Mouse (Mus musculus) lung, postnatal 0 days (tissue): ENCODE results near the gene M1ap. TPM values are rescaled to one million over a fixed set of nuclear protein-coding genes. Genes with fewer than 3 reads are reported as not detected.
A peak's percentile ranks its signal among the peaks of the same experiment; 100 is the strongest.

Experiments used
- ATAC-seq: fragments of 200-750 bp; cut with Nextera tagmentation; 2 replicates; pipeline ENCODE4 v1.8.0; 2017; ENCODE audit warnings: moderate library complexity
- DNase-seq: peaks from one replicate; pipeline ENCODE4 v3.0.0-alpha.2; 2016; ENCODE audit warnings: low spot score
- H3K27ac ChIP-seq: fragments of 300-500 bp; sonication (generic); 2 replicates; pipeline ENCODE4 v1.5.1; 2014; ENCODE audit warnings: antibody characterized with exemption, mild to moderate bottlenecking, low read length, mixed read lengths
- H3K27me3 ChIP-seq: fragments of 300-500 bp; sonication (generic); replicated peaks from 2 replicates; pipeline ENCODE4 v1.6.1; 2014; ENCODE audit warnings: low read length, mixed read lengths; ENCODE audit not compliant: insufficient read depth
- H3K36me3 ChIP-seq: fragments of 300-500 bp; sonication (generic); 2 replicates; pipeline ENCODE4 v1.6.1; 2014; ENCODE audit warnings: low read length, mixed read lengths; ENCODE audit not compliant: insufficient read depth
- H3K4me1 ChIP-seq: fragments of 300-500 bp; sonication (generic); 2 replicates; pipeline ENCODE4 v1.6.1; 2014; ENCODE audit warnings: antibody characterized with exemption, low read depth, low read length, mixed read lengths; ENCODE audit not compliant: insufficient read depth
- H3K4me2 ChIP-seq: fragments of 300-500 bp; sonication (generic); replicated peaks from 2 replicates; pipeline ENCODE4 v1.6.1; 2014; ENCODE audit warnings: low read depth, mild to moderate bottlenecking, low read length, moderate library complexity, mixed read lengths
- H3K4me3 ChIP-seq: fragments of 300-500 bp; sonication (generic); 2 replicates; pipeline ENCODE4 v1.5.1; 2014; ENCODE audit warnings: low read depth, low read length
- H3K9ac ChIP-seq: fragments of 300-500 bp; sonication (generic); replicated peaks from 2 replicates; pipeline ENCODE4 v1.6.1; 2014; ENCODE audit warnings: low read depth, mild to moderate bottlenecking
- H3K9me3 ChIP-seq: fragments of 300-500 bp; sonication (generic); 2 replicates; pipeline ENCODE4 v1.6.1; 2016; ENCODE audit warnings: low read length, mixed read lengths
- CTCF ChIP-seq: IDR thresholded peaks from 2 replicates; pipeline ENCODE4 v1.5.1; 2016; ENCODE audit warnings: antibody characterized with exemption, mild to moderate bottlenecking
- EP300 ChIP-seq: IDR thresholded peaks from 2 replicates; pipeline ENCODE4 v1.6.1; 2016; ENCODE audit warnings: antibody characterized with exemption, mild to moderate bottlenecking, control low read depth
- WGBS: fragments of 180-500 bp; shearing (Covaris S2); extraction: QIAGEN DNeasy Blood & Tissue Kit; methylation state at CpG from one replicate; pipeline ENCODE4 v1.1.7; 2014; 5-methylcytosine and 5-hydroxymethylcytosine counted together
- polyA plus RNA-seq: library from polyadenylated mRNA; unstranded; fragments of >200 nt; fragmentation: Nextera tagmentation; extraction: Ambion mirVana; gene quantifications from 2 replicates; pipeline ENCODE4 v1.2.1, GENCODE M21; 2015

M1ap gene
- polyA plus RNA-seq, 1 experiment from 2014 or later: 1.8 TPM

DNA sequence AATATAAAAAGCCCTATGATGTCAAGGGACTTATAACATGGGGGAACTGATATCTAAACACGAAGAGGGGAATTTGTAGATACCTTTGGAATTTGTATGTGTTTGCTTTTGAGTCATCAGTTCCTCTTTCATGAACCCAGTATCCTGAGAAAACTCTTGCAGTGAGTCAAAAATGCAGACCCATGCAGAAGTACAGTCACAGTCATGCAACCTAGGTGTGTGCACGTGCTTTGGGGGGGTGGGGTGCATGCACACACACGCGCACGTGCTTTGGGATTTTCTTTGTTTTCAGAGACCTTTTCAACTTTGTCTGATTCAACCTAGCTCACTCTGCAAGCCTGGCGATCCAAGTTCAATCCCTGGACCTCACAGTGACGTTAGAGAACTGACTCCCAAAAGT is 47.7 kb downstream of the M1ap start:
- DNase-seq (no peak), ATAC-seq (no peak)
- no peak for TF ChIP-seq CTCF
- TF ChIP-seq EP300: no peak
- Histone ChIP-seq H3K4me2 (no peak overlapping the region), H3K27ac (no peak overlapping the region), H3K4me1 (no peaks in the 10 kb centered on the region), H3K9me3 (no peaks in the 10 kb centered on the region), H3K36me3 (no peaks in the 10 kb centered on the region), H3K4me3 (no peak overlapping the region), H3K9ac (no peak overlapping the region), H3K27me3 (no peaks in the 10 kb centered on the region)
- 71% methylated on average over 7 of the region's 7 CpGs for WGBS

DNA sequence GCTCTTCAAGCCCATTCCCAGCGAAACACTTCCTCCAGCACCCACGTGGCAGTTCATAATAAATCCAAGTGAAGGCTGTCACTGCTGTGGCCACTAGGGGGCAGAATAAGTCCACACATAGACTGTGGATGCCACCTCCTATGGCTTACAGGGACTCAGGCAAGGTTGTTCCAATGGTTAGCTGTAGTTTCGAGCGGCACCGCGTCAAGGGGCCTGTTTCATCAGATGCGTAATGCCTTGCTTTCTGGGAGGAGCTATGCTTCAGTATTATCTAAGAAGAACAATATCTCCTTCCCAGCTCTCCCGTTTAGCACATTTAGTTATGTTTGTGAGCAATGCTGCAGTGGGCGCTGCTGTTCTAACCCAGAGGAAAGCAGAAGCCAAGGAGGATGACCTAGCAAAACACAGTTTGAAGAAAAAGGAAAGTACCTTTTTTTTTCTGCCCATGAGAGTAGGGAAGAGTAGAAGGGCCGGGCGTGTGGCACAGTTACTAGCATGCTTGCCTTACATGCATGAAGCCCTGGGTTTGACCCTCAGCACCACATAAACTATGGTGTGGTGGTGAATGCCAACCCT is 50.1 kb downstream of the M1ap start:
- no peaks in the 10 kb centered on the region for H3K9me3 ChIP-seq
- ATAC-seq: peak; percentile 98

GRCm38 (mm10) chr6:82997511-82998102 is 50.9 kb downstream of the M1ap start:
- H3K36me3 ChIP-seq: no peaks in the 10 kb centered on the region
- peak overlapping the region; percentile 57 for H3K27ac ChIP-seq
- H3K27me3 ChIP-seq: no peaks in the 10 kb centered on the region
- no peak overlapping the region for H3K4me2 ChIP-seq
- WGBS: 52% methylated on average over 7 of the region's 7 CpGs
- DNase-seq: peak; percentile 65
- H3K4me3 ChIP-seq: no peak overlapping the region
- H3K9ac ChIP-seq: no peak overlapping the region
- TF ChIP-seq EP300: no peak
- TF ChIP-seq CTCF: no peak
- no peaks in the 10 kb centered on the region for H3K4me1 ChIP-seq
- ATAC-seq: peak; percentile 37
- no peaks in the 10 kb centered on the region for H3K9me3 ChIP-seq

More for the DNA sequence above, 50.1 kb downstream of the M1ap start:
- H3K27ac ChIP-seq: peak overlapping the region; percentile 57
- H3K9ac ChIP-seq: no peak overlapping the region
- H3K4me3 ChIP-seq: no peak overlapping the region
- peak; percentile 98 for DNase-seq
- no peaks in the 10 kb centered on the region for H3K36me3 ChIP-seq
- peak overlapping the region; percentile 39 for H3K4me2 ChIP-seq
- H3K4me1 ChIP-seq: no peaks in the 10 kb centered on the region
- no peaks in the 10 kb centered on the region for H3K27me3 ChIP-seq
- 6% methylated on average over 11 of the region's 11 CpGs for WGBS
- no peak; the same call in 1 of the 2 replicates for TF ChIP-seq EP300
- TF ChIP-seq CTCF: peak; percentile 96

DNA sequence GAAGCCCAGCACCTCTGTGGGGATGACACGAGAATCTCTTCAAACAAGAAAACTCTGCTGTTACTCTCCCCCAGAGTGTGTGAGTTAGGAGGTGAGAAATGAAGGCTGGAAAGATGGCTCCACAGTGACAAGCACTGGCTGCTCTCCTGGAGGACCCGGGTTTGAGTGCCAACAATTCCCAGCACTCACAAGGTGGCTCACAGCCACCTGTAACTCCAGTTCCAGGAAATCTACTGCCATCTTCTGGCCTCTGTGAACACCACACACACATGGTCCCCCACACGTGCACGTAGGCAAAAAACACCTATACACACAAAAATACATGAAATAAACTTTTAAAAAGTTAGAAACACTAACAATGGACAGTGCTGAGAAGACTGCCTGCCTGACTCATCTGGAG is 51.6 kb downstream of the M1ap start:
- DNase-seq (no peak), ATAC-seq (no peak)
- no peaks in the 10 kb centered on the region for H3K4me1 ChIP-seq
- WGBS: 62% methylated on average over 4 of the region's 4 CpGs
- H3K4me3 ChIP-seq: no peak overlapping the region
- H3K36me3 ChIP-seq: no peaks in the 10 kb centered on the region
- no peak overlapping the region for H3K27ac ChIP-seq
- no peaks in the 10 kb centered on the region for H3K27me3 ChIP-seq
- H3K9me3 ChIP-seq: no peaks in the 10 kb centered on the region
- H3K9ac ChIP-seq: no peak overlapping the region
- no peak overlapping the region for H3K4me2 ChIP-seq
- TF ChIP-seq EP300 (no peak), CTCF (peak; percentile 45)

- Histone ChIP-seq H3K4me1 (no peaks in the 10 kb centered on the region; the same call in 1 of the 2 replicates), H3K4me3 (no peak overlapping the region), H3K27ac (no peak overlapping the region), H3K9ac (no peak overlapping the region), H3K9me3 (no peaks in the 10 kb centered on the region), H3K4me2 (no peak overlapping the region), H3K36me3 (no peaks in the 10 kb centered on the region), H3K27me3 (no peaks in the 10 kb centered on the region)
- 57% methylated on average over 8 of the region's 8 CpGs for WGBS
- ATAC-seq (no peak), DNase-seq (no peak)
- TF ChIP-seq EP300: no peak
Measured at GRCm38 (mm10) chr6:82999986-83000385, 53.3 kb downstream of the M1ap start.

GRCm38 (mm10) chr6:83003082-83003481 is 56.4 kb downstream of the M1ap start:
- Histone ChIP-seq H3K4me1 (peaks cover 4% of the 10 kb centered on the region; the same call in 1 of the 2 replicates), H3K36me3 (no peaks in the 10 kb centered on the region), H3K9ac (no peak overlapping the region), H3K4me3 (no peak overlapping the region), H3K4me2 (no peak overlapping the region), H3K9me3 (no peaks in the 10 kb centered on the region), H3K27me3 (no peaks in the 10 kb centered on the region), H3K27ac (no peak overlapping the region)
- DNase-seq (no peak), ATAC-seq (no peak)
- TF ChIP-seq EP300 (no peak), CTCF (no peak)
- 91% methylated on average over 1 of the region's 1 CpGs for WGBS
